25 mouse cellular contexts compared by ENCODE assay signal in the genomic region with DNA sequence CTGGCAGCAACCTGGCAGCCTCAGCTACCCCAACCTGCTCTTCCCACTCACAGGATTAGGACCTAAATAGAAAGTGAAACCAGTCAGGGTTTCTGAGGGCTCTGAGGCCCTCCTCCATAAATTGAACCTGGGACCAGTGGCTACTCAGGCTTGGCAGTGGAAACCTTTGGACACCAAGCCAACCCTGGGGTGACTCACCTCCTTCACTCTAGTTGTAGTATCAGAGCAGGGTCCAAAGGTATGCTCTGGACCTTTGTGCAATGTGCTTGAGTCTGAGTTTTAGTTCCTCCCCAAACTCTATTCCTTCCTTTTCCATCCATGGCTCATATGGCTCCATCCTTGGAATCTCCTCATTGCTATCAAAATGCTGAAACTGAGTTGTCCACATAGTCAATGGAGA. TPM values are rescaled to one million over a fixed set of nuclear protein-coding genes. Genes with fewer than 3 reads are reported as not detected.
"Had no signal": no experiment of that assay in that cellular context is flagged by ENCODE, and none has a peak within 500 bp of the region (broad histone marks: within the 10 kb centered on the region; RNA-seq: fewer than 3 reads in every experiment).

No protein-coding gene starts in this region.

- ATAC-seq: liver, postnatal 0 days; lung, postnatal 0 days; midbrain, embryonic 13.5 days; midbrain, embryonic 15.5 days had no signal

- H3K9ac ChIP-seq: liver, embryonic 15.5 days; liver, postnatal 0 days; lung, embryonic 15.5 days; midbrain, embryonic 13.5 days; midbrain, embryonic 15.5 days; neural tube, embryonic 12.5 days; stomach, embryonic 15.5 days had no signal

- DNase-seq: liver, postnatal 0 days; lung, adult 2 months; lung, postnatal 14 days; lung, postnatal 36 days; right cerebral cortex, postnatal 14 days; thymus, adult 2 months; thymus, postnatal 25 days; thymus, postnatal 4 days had no signal

- H3K9me3 ChIP-seq: lung, embryonic 15.5 days; midbrain, embryonic 15.5 days; neural tube, embryonic 12.5 days; stomach, embryonic 15.5 days had no signal

- H3K4me2 ChIP-seq: liver, embryonic 15.5 days; lung, embryonic 15.5 days; midbrain, embryonic 11.5 days; midbrain, embryonic 13.5 days; midbrain, embryonic 15.5 days; neural tube, embryonic 12.5 days; stomach, embryonic 15.5 days had no signal

- H3K36me3 ChIP-seq: liver, embryonic 15.5 days; lung, embryonic 15.5 days; midbrain, embryonic 13.5 days; midbrain, embryonic 15.5 days; neural tube, embryonic 12.5 days; stomach, embryonic 15.5 days had no signal

- H3K4me1 ChIP-seq: liver, embryonic 15.5 days; lung, embryonic 15.5 days; midbrain, embryonic 13.5 days; midbrain, embryonic 15.5 days; neural tube, embryonic 12.5 days; stomach, embryonic 15.5 days had no signal

- H3K27ac ChIP-seq: liver, embryonic 15.5 days; lung, embryonic 15.5 days; macrophage; midbrain, embryonic 13.5 days; midbrain, embryonic 15.5 days; neural tube, embryonic 12.5 days; stomach, embryonic 15.5 days had no signal

- H3K27me3 ChIP-seq: liver, embryonic 15.5 days; lung, embryonic 15.5 days; midbrain, embryonic 13.5 days; midbrain, embryonic 15.5 days; neural tube, embryonic 12.5 days; stomach, embryonic 15.5 days had no signal

- H3K4me3 ChIP-seq: liver, embryonic 15.5 days; lung, embryonic 15.5 days; midbrain, embryonic 13.5 days; midbrain, embryonic 15.5 days; neural tube, embryonic 12.5 days; stomach, embryonic 15.5 days had no signal

RNA-seq across cellular contexts. Expression of gene Olfr107, which starts 14.4 kb away (rescaled TPM):
- total RNA-seq: megakaryocyte progenitor cell, adult 5-6 weeks; midbrain, postnatal 0 days; monocyte, adult 5-6 weeks; neutrophil, adult 5-6 weeks had no signal
- polyA plus RNA-seq: liver, embryonic 15.5 days; liver, postnatal 0 days; lung, adult 2 months; lung, embryonic 15.5 days; lung, postnatal 0 days; macrophage; midbrain, embryonic 11.5 days; midbrain, embryonic 13.5 days; midbrain, embryonic 15.5 days; midbrain, postnatal 0 days; neural tube, embryonic 12.5 days; neural tube, embryonic 14.5 days; spleen, adult 2 months; stomach, embryonic 15.5 days; testis, adult 2 months; thymus, adult 2 months; urinary bladder, adult 2 months had no signal

RNA-seq across cellular contexts. Expression of gene Olfr106-ps, which starts 23.2 kb away (rescaled TPM):
- total RNA-seq: megakaryocyte progenitor cell, adult 5-6 weeks; midbrain, postnatal 0 days; monocyte, adult 5-6 weeks; neutrophil, adult 5-6 weeks had no signal
- polyA plus RNA-seq: liver, embryonic 15.5 days; liver, postnatal 0 days; lung, adult 2 months; lung, embryonic 15.5 days; lung, postnatal 0 days; macrophage; midbrain, embryonic 11.5 days; midbrain, embryonic 13.5 days; midbrain, embryonic 15.5 days; midbrain, postnatal 0 days; neural tube, embryonic 12.5 days; neural tube, embryonic 14.5 days; spleen, adult 2 months; stomach, embryonic 15.5 days; testis, adult 2 months; thymus, adult 2 months; urinary bladder, adult 2 months had no signal

RNA-seq across cellular contexts. Expression of gene Olfr108, which starts 31.9 kb away (rescaled TPM):
- total RNA-seq: megakaryocyte progenitor cell, adult 5-6 weeks; midbrain, postnatal 0 days; monocyte, adult 5-6 weeks; neutrophil, adult 5-6 weeks had no signal
- polyA plus RNA-seq: liver, embryonic 15.5 days; liver, postnatal 0 days; lung, adult 2 months; lung, embryonic 15.5 days; lung, postnatal 0 days; macrophage; midbrain, embryonic 11.5 days; midbrain, embryonic 13.5 days; midbrain, embryonic 15.5 days; midbrain, postnatal 0 days; neural tube, embryonic 12.5 days; neural tube, embryonic 14.5 days; spleen, adult 2 months; stomach, embryonic 15.5 days; testis, adult 2 months; thymus, adult 2 months; urinary bladder, adult 2 months had no signal

RNA-seq across cellular contexts. Expression of gene Olfr105-ps, which starts 34.5 kb away (rescaled TPM):
- total RNA-seq: megakaryocyte progenitor cell, adult 5-6 weeks; midbrain, postnatal 0 days; monocyte, adult 5-6 weeks; neutrophil, adult 5-6 weeks had no signal
- polyA plus RNA-seq: liver, embryonic 15.5 days; liver, postnatal 0 days; lung, adult 2 months; lung, embryonic 15.5 days; lung, postnatal 0 days; macrophage; midbrain, embryonic 11.5 days; midbrain, embryonic 13.5 days; midbrain, embryonic 15.5 days; midbrain, postnatal 0 days; neural tube, embryonic 12.5 days; neural tube, embryonic 14.5 days; spleen, adult 2 months; stomach, embryonic 15.5 days; testis, adult 2 months; thymus, adult 2 months; urinary bladder, adult 2 months had no signal

RNA-seq across cellular contexts. Expression of gene Olfr109, which starts 45.3 kb away (rescaled TPM):
- total RNA-seq: megakaryocyte progenitor cell, adult 5-6 weeks; midbrain, postnatal 0 days; monocyte, adult 5-6 weeks had no signal
- polyA plus RNA-seq: liver, embryonic 15.5 days; liver, postnatal 0 days; lung, adult 2 months; lung, embryonic 15.5 days; lung, postnatal 0 days; macrophage; midbrain, embryonic 11.5 days; midbrain, embryonic 13.5 days; midbrain, embryonic 15.5 days; midbrain, postnatal 0 days; neural tube, embryonic 12.5 days; neural tube, embryonic 14.5 days; spleen, adult 2 months; stomach, embryonic 15.5 days; testis, adult 2 months; thymus, adult 2 months; urinary bladder, adult 2 months had no signal
